Mouse (Mus musculus) spleen, adult 2 months (tissue): ENCODE results near the gene Syna. TPM values are rescaled to one million over a fixed set of nuclear protein-coding genes. Genes with fewer than 3 reads are reported as not detected.

Experiments used
- DNase-seq, 2 experiments: peaks; one replicate each; pipeline versions ENCODE4 v3.0.0 to v3.0.0-alpha.2; 2012 to 2021; ENCODE audit warnings: low spot score in 2 of 2, low read depth in 1 of 2
- H3K27ac ChIP-seq: fragments of 200-500 bp; 2 replicates; pipeline ENCODE4 v1.5.1; 2012; ENCODE audit warnings: low read length, inconsistent platforms; ENCODE audit not compliant: insufficient read depth
- H3K27me3 ChIP-seq: fragments of 200-500 bp; 2 replicates; pipeline ENCODE4 v1.6.1; 2012; ENCODE audit warnings: mild to moderate bottlenecking, moderate library complexity, low read length, inconsistent platforms; ENCODE audit not compliant: control insufficient read depth, insufficient read depth
- H3K36me3 ChIP-seq: fragments of 200-500 bp; 2 replicates; pipeline ENCODE4 v1.6.1; 2012; ENCODE audit warnings: mild to moderate bottlenecking, low read length, inconsistent platforms; ENCODE audit not compliant: control insufficient read depth, insufficient read depth
- H3K4me1 ChIP-seq: fragments of 200-500 bp; 2 replicates; pipeline ENCODE4 v1.6.1; 2011; ENCODE audit warnings: inconsistent platforms; ENCODE audit not compliant: control insufficient read depth, insufficient read depth, insufficient read length
- H3K4me3 ChIP-seq: fragments of 200-500 bp; 2 replicates; pipeline ENCODE4 v1.5.1; 2011; ENCODE audit warnings: mild to moderate bottlenecking, inconsistent platforms; ENCODE audit not compliant: insufficient read depth, insufficient read length; ENCODE audit errors: extremely low read depth
- CTCF ChIP-seq: fragments of 200-500 bp; IDR thresholded peaks from 2 replicates; pipeline ENCODE4 v1.5.1; 2011; ENCODE audit warnings: mild to moderate bottlenecking, inconsistent platforms; ENCODE audit not compliant: insufficient read depth, insufficient read length, insufficient replicate concordance; ENCODE audit errors: extremely low read depth
- POLR2A ChIP-seq: fragments of 200-500 bp; IDR thresholded peaks from 2 replicates; pipeline ENCODE4 v1.6.1; 2011; ENCODE audit warnings: low read depth, low read length, inconsistent platforms
- WGBS: fragments of 180-500 bp; shearing (Covaris S2); methylation state at CpG from one replicate; pipeline ENCODE4 v1.1.7; 2018; 5-methylcytosine and 5-hydroxymethylcytosine counted together
- polyA plus RNA-seq: library from polyadenylated mRNA; depleted of rRNA; stranded (reverse); fragments of >200 nt; gene quantifications from 2 replicates; pipeline ENCODE4 v1.2.3, GENCODE M21; 2012

The Syna gene
- polyA plus RNA-seq, 1 experiment, result not detected

DNA sequence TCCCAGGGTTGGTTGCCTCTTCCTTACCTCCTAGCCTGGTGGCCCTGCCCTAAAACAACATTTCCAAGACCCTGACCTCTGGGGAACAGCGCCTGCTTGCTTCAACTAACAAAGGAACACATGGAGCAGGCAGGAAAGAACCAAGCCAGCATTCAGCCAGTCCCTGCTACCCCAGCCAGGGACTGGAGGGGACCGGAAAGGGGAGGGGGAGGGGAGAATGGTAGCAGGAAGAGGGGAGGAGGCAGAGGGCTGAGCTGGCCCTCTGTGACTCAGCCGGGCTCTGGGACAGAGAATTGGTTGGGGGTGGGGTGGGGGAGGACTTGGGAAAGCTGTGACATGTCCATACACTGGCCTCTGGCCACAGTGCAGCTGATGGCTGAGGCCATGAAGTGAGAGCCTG, 20.1 kb downstream of the Syna start:
- Histone ChIP-seq H3K27ac (no peak overlapping the region), H3K27me3 (no peaks in the 10 kb centered on the region), H3K36me3 (no peaks in the 10 kb centered on the region), H3K4me1 (peaks cover 2% of the 10 kb centered on the region; the same call in 1 of the 2 replicates), H3K4me3 (no peak overlapping the region)
- peak in 1 of 2 experiments; percentile 18 for DNase-seq
- WGBS, result 21% methylated on average over 3 of the region's 3 CpGs
- no peak for TF ChIP-seq POLR2A
- TF ChIP-seq CTCF, result no peak

DNA sequence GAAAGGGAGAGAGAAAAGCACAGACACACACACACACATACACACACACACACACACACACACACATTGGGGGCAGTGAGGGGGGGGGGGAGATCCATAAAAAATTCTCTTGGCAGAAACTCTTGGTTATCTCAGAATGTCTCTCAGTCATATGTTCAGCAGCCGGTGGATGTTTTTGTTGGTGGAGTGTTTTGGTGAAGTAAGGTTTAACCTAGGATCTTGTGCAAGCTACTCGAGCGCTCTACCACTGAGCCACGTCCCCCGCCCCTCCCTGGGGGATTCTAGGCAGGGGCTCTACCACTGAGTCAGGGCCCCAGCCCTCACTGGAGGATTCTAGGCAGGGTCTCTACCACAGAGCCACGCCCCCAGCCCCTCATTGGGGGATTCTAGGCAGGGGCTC, 23.9 kb downstream of the Syna start:
- 80% methylated on average over 6 of the region's 6 CpGs for WGBS
- TF ChIP-seq POLR2A, result no peak
- no peak for TF ChIP-seq CTCF
- Histone ChIP-seq H3K36me3 (no peaks in the 10 kb centered on the region), H3K27ac (no peak overlapping the region), H3K27me3 (no peaks in the 10 kb centered on the region), H3K4me1 (peaks cover 2% of the 10 kb centered on the region; the same call in 1 of the 2 replicates), H3K4me3 (no peak overlapping the region)
- DNase-seq, result no peak

DNA sequence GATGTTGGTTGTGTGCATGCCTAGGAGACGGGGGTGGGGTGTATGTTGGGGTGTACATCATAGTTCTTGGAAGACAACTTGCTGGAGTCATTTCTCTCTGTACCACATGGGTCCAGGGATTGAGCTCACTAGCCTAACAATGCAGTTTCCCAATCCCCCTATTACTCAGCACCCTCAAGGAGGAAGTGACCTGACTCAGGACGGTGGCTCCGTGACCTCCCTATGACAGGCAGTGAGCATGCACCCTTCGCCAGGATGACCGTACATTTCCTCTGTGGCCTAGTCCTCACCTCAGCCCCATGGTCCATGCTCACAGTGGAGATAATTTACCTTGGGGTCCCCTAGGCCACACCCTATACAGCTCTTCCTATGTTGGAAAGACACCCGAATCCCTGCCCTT, 27.6 kb downstream of the Syna start:
- DNase-seq, result no peak
- no peaks in the 10 kb centered on the region for H3K36me3 ChIP-seq
- H3K4me1 ChIP-seq, result no peaks in the 10 kb centered on the region
- no peak for TF ChIP-seq CTCF
- no peak for TF ChIP-seq POLR2A
- no peak overlapping the region for H3K27ac ChIP-seq
- H3K4me3 ChIP-seq, result no peak overlapping the region
- WGBS, result 81% methylated on average over 6 of the region's 6 CpGs
- no peaks in the 10 kb centered on the region for H3K27me3 ChIP-seq

DNA sequence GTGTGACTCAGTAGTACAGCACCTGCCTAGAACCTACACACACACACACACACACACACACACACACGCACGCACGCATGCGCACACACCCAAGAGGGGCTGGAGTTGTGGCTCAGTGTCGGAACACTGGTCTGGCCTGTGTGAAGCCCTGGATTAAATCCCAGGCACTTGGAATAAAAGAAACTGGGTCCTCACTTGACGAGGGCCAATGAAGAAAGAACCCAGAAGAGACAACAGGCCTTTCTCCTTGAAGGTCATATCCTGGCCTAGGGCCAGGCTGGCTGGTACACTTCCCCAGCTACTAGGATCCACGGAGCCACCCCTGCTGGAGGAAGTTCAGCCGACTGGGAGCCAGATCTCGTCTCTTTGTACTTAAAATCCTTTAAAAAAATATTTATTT, 28.4 kb downstream of the Syna start:
- 81% methylated on average over 9 of the region's 9 CpGs for WGBS
- Histone ChIP-seq H3K36me3 (no peaks in the 10 kb centered on the region), H3K27me3 (no peaks in the 10 kb centered on the region), H3K4me1 (no peaks in the 10 kb centered on the region), H3K4me3 (no peak overlapping the region), H3K27ac (no peak overlapping the region)
- no peak for DNase-seq
- no peak for TF ChIP-seq CTCF
- no peak for TF ChIP-seq POLR2A

DNA sequence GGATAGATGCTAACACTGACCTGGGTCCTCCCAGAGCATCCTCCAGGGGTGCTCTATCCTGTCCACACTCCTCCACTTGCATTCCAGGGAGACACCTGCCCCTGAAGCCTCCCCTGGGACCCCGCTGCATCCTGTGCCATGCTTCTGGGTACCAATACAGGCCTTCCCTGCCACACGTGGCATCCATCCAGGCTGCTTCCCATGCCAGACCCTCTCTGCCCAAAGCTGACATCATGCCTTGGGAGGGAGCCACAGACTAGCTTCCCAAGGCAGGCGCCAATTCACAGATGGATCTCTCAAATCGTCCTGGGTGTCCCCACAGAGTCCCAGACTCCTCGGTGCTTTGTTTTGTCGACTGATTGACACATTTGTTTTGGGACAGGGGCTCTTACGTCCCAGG, 29.1 kb downstream of the Syna start:
- DNase-seq, result no peak
- Histone ChIP-seq H3K36me3 (no peaks in the 10 kb centered on the region), H3K27me3 (no peaks in the 10 kb centered on the region), H3K27ac (no peak overlapping the region), H3K4me3 (no peak overlapping the region), H3K4me1 (no peaks in the 10 kb centered on the region)
- 83% methylated on average over 7 of the region's 7 CpGs for WGBS
- TF ChIP-seq CTCF, result no peak
- no peak for TF ChIP-seq POLR2A

DNA sequence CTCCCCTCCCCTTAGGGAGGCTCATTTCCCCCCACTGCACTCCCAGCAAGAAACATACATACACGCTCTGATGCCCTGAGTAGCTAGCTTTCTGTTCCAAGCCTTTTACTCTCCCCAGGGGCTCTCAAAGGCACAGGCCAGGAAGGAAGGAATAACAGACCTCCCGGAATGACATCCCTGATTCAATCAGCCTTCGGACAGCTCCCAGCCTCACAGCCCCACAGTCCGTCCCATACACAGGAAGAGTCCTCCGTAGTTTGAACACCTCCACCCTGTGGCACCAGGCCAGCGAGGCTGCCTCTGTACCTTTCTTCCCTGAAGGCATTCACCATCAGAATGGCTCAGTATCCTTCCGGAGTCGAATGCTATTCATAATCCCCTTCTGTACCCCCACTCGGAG, 31.5 kb downstream of the Syna start:
- H3K27me3 ChIP-seq, result no peaks in the 10 kb centered on the region
- no peaks in the 10 kb centered on the region for H3K36me3 ChIP-seq
- DNase-seq, result no peak
- TF ChIP-seq CTCF, result no peak
- no peak for TF ChIP-seq POLR2A
- WGBS, result 91% methylated on average over 9 of the region's 9 CpGs
- H3K4me3 ChIP-seq, result no peak overlapping the region
- no peaks in the 10 kb centered on the region for H3K4me1 ChIP-seq
- no peak overlapping the region for H3K27ac ChIP-seq

DNA sequence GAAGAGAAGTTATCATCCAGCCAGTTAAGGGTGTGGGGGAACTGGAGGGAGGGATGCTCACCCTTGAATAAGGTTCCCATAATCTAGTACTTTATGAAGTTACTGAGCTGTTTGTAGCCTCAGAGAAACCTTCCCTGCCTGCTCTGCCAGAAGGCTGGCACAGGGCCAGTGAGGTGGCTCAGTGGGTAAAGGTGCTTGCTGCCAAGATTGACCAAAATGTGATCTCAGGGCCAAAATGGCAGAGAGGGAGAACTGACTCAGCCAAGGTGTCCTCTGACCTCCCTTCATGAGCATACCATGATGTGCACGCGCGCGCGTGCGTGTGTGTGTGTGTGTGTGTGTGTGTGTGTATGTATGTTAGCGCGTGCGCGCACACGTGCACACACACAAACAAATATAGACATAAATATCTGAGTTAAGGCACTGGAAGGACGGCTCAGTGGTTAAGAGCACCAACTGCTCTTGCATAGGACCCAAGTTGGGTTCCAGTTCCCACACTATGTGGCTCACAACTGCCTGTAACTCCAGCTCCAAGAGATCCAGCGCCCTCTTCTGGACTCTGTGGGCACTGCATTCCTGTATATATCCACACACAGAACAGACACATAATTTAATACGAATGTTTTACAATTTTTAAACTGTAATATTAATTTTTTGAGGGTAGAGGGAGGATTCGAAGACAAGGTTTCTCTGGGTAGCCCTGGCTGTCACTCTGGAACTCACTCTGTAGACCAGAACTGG, 33.8 kb downstream of the Syna start:
- TF ChIP-seq CTCF, result no peak
- TF ChIP-seq POLR2A, result no peak
- no peak overlapping the region for H3K27ac ChIP-seq
- no peaks in the 10 kb centered on the region; the same call in 1 of the 2 replicates for H3K4me1 ChIP-seq
- H3K4me3 ChIP-seq, result no peak overlapping the region
- DNase-seq, result no peak
- no peaks in the 10 kb centered on the region for H3K36me3 ChIP-seq
- 92% methylated on average over 15 of the region's 15 CpGs for WGBS
- no peaks in the 10 kb centered on the region for H3K27me3 ChIP-seq
